23 mouse cellular contexts compared by ENCODE assay signal in the genomic region with DNA sequence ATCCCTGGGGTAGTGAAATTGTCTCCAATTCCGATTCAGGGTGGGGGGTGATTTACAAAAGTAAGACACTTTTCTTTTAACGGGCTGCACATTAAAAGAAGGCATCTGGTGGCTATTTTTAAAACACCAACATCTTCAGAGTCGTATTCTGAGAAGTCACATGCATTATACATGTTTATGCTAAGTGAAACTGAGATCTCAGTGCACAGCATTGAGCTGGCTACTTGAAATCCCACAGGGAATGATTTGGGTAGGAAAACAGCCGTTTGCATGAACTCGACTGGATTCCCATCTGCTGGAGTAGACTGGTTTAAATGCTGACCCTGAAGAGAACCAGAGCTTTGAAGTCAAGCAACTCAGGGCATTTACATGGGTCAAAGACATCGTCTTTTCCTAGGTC.
DNase-seq lines count a peak whose midpoint lies in the region; ATAC-seq lines count a peak whose summit lies in the region.
"Had no signal": no experiment of that assay in that cellular context is flagged by ENCODE, and none has a peak within 500 bp of the region (broad histone marks: within the 10 kb centered on the region; RNA-seq: fewer than 3 reads in every experiment).

No protein-coding gene starts in this region.

- DNase-seq in forebrain, embryonic 14.5 days (ENCODE audit: low spot score): peak; percentile 25
- peak; percentile 12 for DNase-seq in hindbrain, embryonic 10.5 days (ENCODE audit: low spot score)
- no peak for DNase-seq in hindbrain, embryonic 11.5 days (ENCODE audit: low spot score)
- DNase-seq in neural tube, embryonic 11.5 days (ENCODE audit: low spot score): peak; percentile 14
- DNase-seq in T-cell, adult 2 months (ENCODE audit: low spot score): no peak
- no peak for DNase-seq in adrenal gland, adult 18-20 months (ENCODE audit: low spot score in 2 of 2)
- DNase-seq: adrenal gland, postnatal 25 days; cerebellum, adult 11 months; cerebellum, postnatal 10 days; gastrocnemius, postnatal 25 days; heart, postnatal 4 days; layer of hippocampus, adult 9-11 months; lung, postnatal 10 days; thymus, postnatal 25 days had no signal

- H3K27ac ChIP-seq in forebrain, embryonic 14.5 days (ENCODE audit: low read depth, low read length): no peak overlapping the region
- no peak overlapping the region for H3K27ac ChIP-seq in forebrain, embryonic 13.5 days
- no peak overlapping the region for H3K27ac ChIP-seq in hindbrain, embryonic 10.5 days
- H3K27ac ChIP-seq in hindbrain, embryonic 11.5 days (ENCODE audit: low read depth, low read length): no peak overlapping the region
- no peak overlapping the region for H3K27ac ChIP-seq in neural tube, embryonic 11.5 days (ENCODE audit: low read depth, low read length)
- H3K27ac ChIP-seq in neural tube, embryonic 15.5 days (replicated peaks): no peak overlapping the region
- H3K27ac ChIP-seq: forebrain, embryonic 10.5 days; kidney, embryonic 15.5 days; left cerebral cortex, adult 2 months; midbrain, embryonic 15.5 days; neural tube, embryonic 13.5 days had no signal

- no peak overlapping the region for H3K4me3 ChIP-seq in forebrain, embryonic 14.5 days (ENCODE audit: low read depth, low read length)
- H3K4me3 ChIP-seq in forebrain, embryonic 13.5 days: no peak overlapping the region
- H3K4me3 ChIP-seq in hindbrain, embryonic 10.5 days: no peak overlapping the region
- H3K4me3 ChIP-seq in hindbrain, embryonic 11.5 days (ENCODE audit: low read depth, low read length): no peak overlapping the region
- no peak overlapping the region for H3K4me3 ChIP-seq in neural tube, embryonic 11.5 days (ENCODE audit: low read depth, low read length)
- no peak overlapping the region for H3K4me3 ChIP-seq in neural tube, embryonic 15.5 days (replicated peaks)
- H3K4me3 ChIP-seq: forebrain, embryonic 10.5 days; kidney, embryonic 15.5 days; left cerebral cortex, adult 2 months; midbrain, embryonic 15.5 days; neural tube, embryonic 13.5 days had no signal

- ATAC-seq in forebrain, embryonic 14.5 days: no peak
- ATAC-seq in forebrain, embryonic 13.5 days: no peak
- no peak for ATAC-seq in hindbrain, embryonic 11.5 days (ENCODE audit: low FRiP score)
- ATAC-seq in neural tube, embryonic 11.5 days (ENCODE audit: insufficient read depth, low FRiP score, low TSS enrichment): no peak
- no peak for ATAC-seq in neural tube, embryonic 15.5 days (ENCODE audit: low FRiP score)
- ATAC-seq: hindbrain, embryonic 16.5 days; intestine, embryonic 16.5 days; midbrain, embryonic 15.5 days had no signal

- H3K9me3 ChIP-seq in forebrain, embryonic 14.5 days (replicated peaks; ENCODE audit: control insufficient read depth, low read length): no peaks in the 10 kb centered on the region
- H3K9me3 ChIP-seq in forebrain, embryonic 13.5 days (replicated peaks): no peaks in the 10 kb centered on the region
- H3K9me3 ChIP-seq in hindbrain, embryonic 10.5 days: no peaks in the 10 kb centered on the region
- H3K9me3 ChIP-seq in hindbrain, embryonic 11.5 days (ENCODE audit: control insufficient read depth, low read length): no peaks in the 10 kb centered on the region
- H3K9me3 ChIP-seq in neural tube, embryonic 11.5 days (ENCODE audit: control insufficient read depth, low read length): no peaks in the 10 kb centered on the region
- no peaks in the 10 kb centered on the region for H3K9me3 ChIP-seq in neural tube, embryonic 15.5 days (replicated peaks)
- H3K9me3 ChIP-seq: forebrain, embryonic 10.5 days; kidney, embryonic 15.5 days; midbrain, embryonic 15.5 days; neural tube, embryonic 13.5 days had no signal

- no peak overlapping the region for H3K9ac ChIP-seq in forebrain, embryonic 14.5 days (ENCODE audit: low read length)
- no peak overlapping the region for H3K9ac ChIP-seq in forebrain, embryonic 13.5 days
- no peak overlapping the region for H3K9ac ChIP-seq in hindbrain, embryonic 11.5 days (ENCODE audit: low read depth, low read length)
- H3K9ac ChIP-seq in neural tube, embryonic 11.5 days (ENCODE audit: low read length): no peak overlapping the region
- H3K9ac ChIP-seq in neural tube, embryonic 15.5 days (replicated peaks): no peak overlapping the region
- H3K9ac ChIP-seq: kidney, embryonic 15.5 days; midbrain, embryonic 15.5 days; neural tube, embryonic 13.5 days had no signal

- H3K36me3 ChIP-seq in forebrain, embryonic 14.5 days (ENCODE audit: control insufficient read depth, insufficient read depth, low read length): no peaks in the 10 kb centered on the region
- no peaks in the 10 kb centered on the region for H3K36me3 ChIP-seq in forebrain, embryonic 13.5 days (ENCODE audit: poor library complexity, severe bottlenecking)
- no peaks in the 10 kb centered on the region for H3K36me3 ChIP-seq in hindbrain, embryonic 10.5 days
- no peaks in the 10 kb centered on the region for H3K36me3 ChIP-seq in hindbrain, embryonic 11.5 days (ENCODE audit: control insufficient read depth, insufficient read depth, low read length)
- H3K36me3 ChIP-seq in neural tube, embryonic 11.5 days (ENCODE audit: control insufficient read depth, insufficient read depth, low read length): no peaks in the 10 kb centered on the region
- H3K36me3 ChIP-seq in neural tube, embryonic 15.5 days: no peaks in the 10 kb centered on the region
- H3K36me3 ChIP-seq: forebrain, embryonic 10.5 days; kidney, embryonic 15.5 days; midbrain, embryonic 15.5 days; neural tube, embryonic 13.5 days had no signal

- H3K4me1 ChIP-seq in forebrain, embryonic 14.5 days (ENCODE audit: control insufficient read depth, insufficient read depth, low read length): peaks cover 2% of the 10 kb centered on the region; the same call in 1 of the 2 replicates
- 0 out of 2 replicates have a peak, but pooled peaks cover 12% of the 10 kb centered on the region for H3K4me1 ChIP-seq in forebrain, embryonic 13.5 days
- H3K4me1 ChIP-seq in hindbrain, embryonic 10.5 days (replicated peaks): peaks cover 15% of the 10 kb centered on the region
- H3K4me1 ChIP-seq in hindbrain, embryonic 11.5 days (replicated peaks; ENCODE audit: control insufficient read depth, insufficient read depth, low read length): no peaks in the 10 kb centered on the region
- H3K4me1 ChIP-seq in neural tube, embryonic 11.5 days (ENCODE audit: control insufficient read depth, insufficient read depth, low read length): no peaks in the 10 kb centered on the region; the same call in none of the 2 replicates
- peaks cover 19% of the 10 kb centered on the region for H3K4me1 ChIP-seq in neural tube, embryonic 15.5 days
- H3K4me1 ChIP-seq: kidney, embryonic 15.5 days had no signal

- H3K4me2 ChIP-seq in forebrain, embryonic 14.5 days (ENCODE audit: low read length): no peak overlapping the region
- no peak overlapping the region for H3K4me2 ChIP-seq in forebrain, embryonic 13.5 days
- H3K4me2 ChIP-seq in hindbrain, embryonic 11.5 days (replicated peaks; ENCODE audit: low read depth, low read length): no peak overlapping the region
- H3K4me2 ChIP-seq in neural tube, embryonic 11.5 days (ENCODE audit: low read depth): no peak overlapping the region
- H3K4me2 ChIP-seq in neural tube, embryonic 15.5 days: no peak overlapping the region
- H3K4me2 ChIP-seq: kidney, embryonic 15.5 days; midbrain, embryonic 15.5 days; neural tube, embryonic 13.5 days had no signal

- 57% methylated on average over 6 of the region's 6 CpGs for WGBS in forebrain, embryonic 14.5 days
- 58% methylated on average over 6 of the region's 6 CpGs for WGBS in forebrain, embryonic 13.5 days
- 50% methylated on average over 6 of the region's 6 CpGs for WGBS in hindbrain, embryonic 10.5 days
- WGBS in hindbrain, embryonic 11.5 days: 47% methylated on average over 6 of the region's 6 CpGs
- 43% methylated on average over 6 of the region's 6 CpGs for WGBS in neural tube, embryonic 11.5 days
- 31% methylated on average over 6 of the region's 6 CpGs for WGBS in neural tube, embryonic 15.5 days

- no peaks in the 10 kb centered on the region for H3K27me3 ChIP-seq in forebrain, embryonic 14.5 days (replicated peaks; ENCODE audit: control insufficient read depth, insufficient read depth, low read length)
- no peaks in the 10 kb centered on the region for H3K27me3 ChIP-seq in forebrain, embryonic 13.5 days
- no peaks in the 10 kb centered on the region for H3K27me3 ChIP-seq in hindbrain, embryonic 10.5 days (ENCODE audit: insufficient read depth, poor library complexity, severe bottlenecking)
- H3K27me3 ChIP-seq in hindbrain, embryonic 11.5 days (ENCODE audit: control insufficient read depth, insufficient read depth, low read length): no peaks in the 10 kb centered on the region
- H3K27me3 ChIP-seq in neural tube, embryonic 11.5 days (ENCODE audit: control insufficient read depth, insufficient read depth, low read length): no peaks in the 10 kb centered on the region
- no peaks in the 10 kb centered on the region for H3K27me3 ChIP-seq in neural tube, embryonic 15.5 days (replicated peaks)
- H3K27me3 ChIP-seq: kidney, embryonic 15.5 days; midbrain, embryonic 15.5 days; neural tube, embryonic 13.5 days had no signal

Comparison
In these comparisons a context has a peak if more than half of its experiments do, and no peak if none do; other contexts are left out.
1. DNase-seq: peak in forebrain, embryonic 14.5 days (single experiment), hindbrain, embryonic 10.5 days (single experiment) and neural tube, embryonic 11.5 days (single experiment); none in hindbrain, embryonic 11.5 days (single experiment), T-cell, adult 2 months (single experiment) and adrenal gland, adult 18-20 months (0 of 2).